Mouse (Mus musculus) olfactory bulb, adult 2 months (tissue): ENCODE results near the gene Pdgfd. TPM values are rescaled to one million over a fixed set of nuclear protein-coding genes. Genes with fewer than 3 reads are reported as not detected.

Source experiments
- H3K27ac ChIP-seq: fragments of 200-500 bp; 2 replicates; pipeline ENCODE4 v1.5.1; 2012; ENCODE audit warnings: low read depth, low read length; ENCODE audit not compliant: insufficient read depth
- H3K4me1 ChIP-seq: fragments of 200-500 bp; 2 replicates; pipeline ENCODE4 v1.6.1; 2012; ENCODE audit warnings: low read length; ENCODE audit not compliant: control insufficient read depth, insufficient read depth
- H3K4me3 ChIP-seq: fragments of 200-500 bp; 2 replicates; pipeline ENCODE4 v1.5.1; 2012; ENCODE audit warnings: mild to moderate bottlenecking, low read depth, low read length, moderate library complexity; ENCODE audit not compliant: insufficient read depth
- CTCF ChIP-seq: fragments of 200-500 bp; IDR thresholded peaks from 2 replicates; pipeline ENCODE4 v1.5.1; 2012; ENCODE audit warnings: low read depth, mild to moderate bottlenecking, low read length, moderate library complexity; ENCODE audit not compliant: insufficient read depth
- POLR2A ChIP-seq: fragments of 200-500 bp; IDR thresholded peaks from 2 replicates; pipeline ENCODE4 v1.6.1; 2012; ENCODE audit warnings: mild to moderate bottlenecking, low read depth, low read length, moderate library complexity; ENCODE audit not compliant: insufficient read depth
- WGBS: fragments of 180-500 bp; shearing (Covaris S2); methylation state at CpG from one replicate; pipeline ENCODE4 v1.1.7; 2018; 5-methylcytosine and 5-hydroxymethylcytosine counted together
- polyA plus RNA-seq: library from polyadenylated mRNA; stranded (reverse); fragments of >200 nt; gene quantifications from 2 replicates; pipeline ENCODE4 v1.2.4, GENCODE M21; 2012; ENCODE audit warnings: low replicate concordance; ENCODE audit not compliant: missing spikeins, insufficient read depth, insufficient read length

Gene Pdgfd
- polyA plus RNA-seq, 1 experiment, result not detected

DNA sequence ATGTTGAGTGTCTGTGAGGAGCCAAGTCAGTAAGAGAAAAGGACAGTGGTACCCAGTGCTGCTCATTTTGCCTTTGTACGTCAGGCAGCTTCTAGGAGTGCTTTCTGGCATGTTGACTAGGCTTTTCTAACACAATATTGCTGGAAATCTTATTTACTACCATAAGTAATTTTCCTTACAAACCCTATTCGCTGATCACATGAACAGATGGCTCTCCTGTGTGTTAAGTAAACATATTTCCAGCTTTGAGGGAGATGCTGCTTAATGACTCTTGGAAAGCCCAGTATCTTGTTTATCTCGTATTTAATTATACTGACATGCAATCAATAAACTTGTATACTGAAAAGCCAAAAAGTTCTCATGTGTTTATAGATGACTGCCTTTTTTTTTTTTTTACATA, 133.7 kb downstream of the Pdgfd start:
- 86% methylated on average over 3 of the region's 3 CpGs for WGBS
- H3K4me3 ChIP-seq, result no peak overlapping the region
- TF ChIP-seq CTCF, result no peak
- no peak for TF ChIP-seq POLR2A
- peaks cover 2% of the 10 kb centered on the region; the same call in 1 of the 2 replicates for H3K4me1 ChIP-seq
- no peak overlapping the region for H3K27ac ChIP-seq

DNA sequence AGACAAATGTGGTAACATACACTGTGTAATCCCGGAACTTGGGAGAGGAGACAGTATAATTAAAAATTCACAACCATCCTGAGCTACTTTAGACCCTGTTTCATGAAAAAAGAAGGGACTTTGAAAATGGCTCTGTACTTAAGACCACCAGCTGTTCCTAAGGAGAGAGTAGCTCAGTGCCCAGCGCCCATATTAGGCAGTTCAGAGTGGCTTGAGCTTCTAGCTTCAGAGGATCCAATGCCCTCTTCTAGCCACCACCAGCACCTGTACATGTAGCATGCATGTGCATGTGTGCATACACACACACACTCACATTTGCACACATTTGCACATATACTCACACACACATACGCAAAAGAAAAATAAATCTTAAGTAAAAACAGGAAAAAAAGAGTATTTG, 136.2 kb downstream of the Pdgfd start:
- Histone ChIP-seq H3K27ac (no peak overlapping the region), H3K4me3 (no peak overlapping the region), H3K4me1 (no peaks in the 10 kb centered on the region)
- TF ChIP-seq POLR2A (no peak), CTCF (no peak)
- WGBS, result 68% methylated on average over 3 of the region's 3 CpGs

- WGBS, result 96% methylated on average over 3 of the region's 3 CpGs
- Histone ChIP-seq H3K4me3 (no peak overlapping the region), H3K27ac (no peak overlapping the region), H3K4me1 (no peaks in the 10 kb centered on the region)
- TF ChIP-seq CTCF (no peak), POLR2A (no peak)
These were observed 137.5 kb downstream of the Pdgfd start for GRCm38 (mm10) chr9:6305847-6306246.

- H3K4me3 ChIP-seq, result no peak overlapping the region
- no peak overlapping the region for H3K27ac ChIP-seq
- H3K4me1 ChIP-seq, result no peaks in the 10 kb centered on the region
- whole genome bisulfite sequencing, result 97% methylated on average over 1 of the region's 1 CpGs
- TF ChIP-seq POLR2A (no peak), CTCF (no peak)
These were observed 148.7 kb downstream of the Pdgfd start for GRCm38 (mm10) chr9:6317114-6317513.

- WGBS, result 96% methylated on average over 2 of the region's 2 CpGs
- Histone ChIP-seq H3K27ac (no peak overlapping the region), H3K4me3 (no peak overlapping the region), H3K4me1 (no peaks in the 10 kb centered on the region)
- TF ChIP-seq CTCF (no peak), POLR2A (no peak)
These were observed 157.0 kb downstream of the Pdgfd start for GRCm38 (mm10) chr9:6325408-6325807.

DNA sequence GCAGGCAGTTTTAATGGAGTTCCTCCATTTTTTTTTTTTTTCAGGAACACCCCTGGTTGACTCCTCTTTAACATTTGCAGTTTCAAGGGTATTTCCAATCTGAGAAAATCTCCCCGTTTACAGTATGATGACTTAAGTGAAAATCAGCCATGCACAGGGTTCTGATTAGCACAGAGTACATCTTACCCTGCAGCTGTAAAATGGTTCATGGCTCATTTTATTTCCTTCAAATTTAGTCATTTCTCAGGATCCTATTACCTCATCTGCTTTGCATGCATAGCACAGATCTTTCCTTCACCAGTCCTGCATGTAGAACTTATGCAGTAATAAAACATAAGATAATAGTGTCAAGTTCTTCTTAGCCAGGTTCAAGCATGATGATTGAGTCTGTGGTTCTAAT, 165.1 kb downstream of the Pdgfd start:
- H3K4me1 ChIP-seq, result no peaks in the 10 kb centered on the region
- H3K4me3 ChIP-seq, result no peak overlapping the region
- 73% methylated on average over 1 of the region's 1 CpGs for WGBS
- no peak for TF ChIP-seq CTCF
- TF ChIP-seq POLR2A, result no peak
- H3K27ac ChIP-seq, result no peak overlapping the region

- H3K27ac ChIP-seq, result no peak overlapping the region
- WGBS, result 43% methylated on average over 2 of the region's 2 CpGs
- H3K4me3 ChIP-seq, result no peak overlapping the region
- H3K4me1 ChIP-seq, result no peaks in the 10 kb centered on the region
- no peak for TF ChIP-seq CTCF
- TF ChIP-seq POLR2A, result no peak
These were observed 167.9 kb downstream of the Pdgfd start for GRCm38 (mm10) chr9:6336236-6336635.

- no peak overlapping the region for H3K27ac ChIP-seq
- WGBS, result 97% methylated on average over 2 of the region's 2 CpGs
- H3K4me3 ChIP-seq, result no peak overlapping the region
- H3K4me1 ChIP-seq, result no peaks in the 10 kb centered on the region
- TF ChIP-seq CTCF (no peak), POLR2A (no peak)
These were observed 169.5 kb downstream of the Pdgfd start for GRCm38 (mm10) chr9:6337891-6338290.

DNA sequence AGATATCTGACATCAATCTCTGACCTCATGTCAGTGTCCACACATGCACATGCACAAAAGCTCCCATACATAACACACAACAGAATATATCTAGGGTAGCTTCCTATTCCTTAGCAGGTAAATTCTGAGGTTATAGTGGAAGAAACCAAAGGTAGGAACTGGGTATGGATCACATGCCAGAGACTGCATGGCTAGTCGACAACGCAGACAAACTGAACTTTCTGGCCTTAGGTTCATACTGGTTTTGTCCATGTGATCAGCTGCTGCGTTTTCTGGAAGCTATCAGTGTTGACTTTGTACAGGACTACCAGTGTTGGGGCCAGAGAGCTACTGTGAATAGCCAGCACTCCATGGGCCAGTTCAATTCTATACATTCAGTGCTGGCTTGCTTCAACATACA, 170.0 kb downstream of the Pdgfd start:
- TF ChIP-seq CTCF (no peak), POLR2A (no peak)
- H3K27ac ChIP-seq, result no peak overlapping the region
- WGBS, result 97% methylated on average over 3 of the region's 3 CpGs
- no peak overlapping the region for H3K4me3 ChIP-seq
- H3K4me1 ChIP-seq, result no peaks in the 10 kb centered on the region

- Histone ChIP-seq H3K4me1 (no peaks in the 10 kb centered on the region), H3K4me3 (no peak overlapping the region), H3K27ac (no peak overlapping the region)
- WGBS, result 85% methylated on average over 1 of the region's 1 CpGs
- TF ChIP-seq POLR2A, result no peak
- TF ChIP-seq CTCF, result no peak
These were observed 171.0 kb downstream of the Pdgfd start for GRCm38 (mm10) chr9:6339394-6339793.

DNA sequence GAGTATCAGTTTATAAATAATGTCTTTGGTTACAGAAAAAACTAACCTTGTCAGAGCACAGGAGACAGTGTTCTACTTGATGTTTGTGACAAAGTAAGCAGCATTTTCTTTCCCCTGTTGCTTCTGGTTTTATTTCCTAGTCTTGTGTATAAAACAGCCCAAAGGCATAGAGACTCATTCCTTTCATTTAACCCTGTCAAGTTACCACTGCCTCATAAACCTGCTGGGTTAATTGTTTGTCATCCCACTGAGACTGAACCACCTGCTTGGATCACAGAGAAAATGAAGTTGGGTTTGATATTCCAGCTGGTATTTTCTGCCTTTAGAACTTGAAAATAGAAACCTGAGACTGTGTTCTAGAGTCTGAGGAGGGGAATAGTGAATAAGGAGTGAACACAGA, 172.4 kb downstream of the Pdgfd start:
- Histone ChIP-seq H3K27ac (no peak overlapping the region), H3K4me3 (no peak overlapping the region), H3K4me1 (no peaks in the 10 kb centered on the region)
- no peak for TF ChIP-seq CTCF
- no peak for TF ChIP-seq POLR2A
